Mouse (Mus musculus) cerebellum, postnatal 36 days (tissue): ENCODE results near the gene Uap1l1.

Experiments used
- DNase-seq, 2 experiments: peaks; one replicate each; pipeline ENCODE4 v3.0.0; 2021 to 2022; ENCODE audit warnings: mixed read lengths in 2 of 2

Uap1l1 gene

DNA sequence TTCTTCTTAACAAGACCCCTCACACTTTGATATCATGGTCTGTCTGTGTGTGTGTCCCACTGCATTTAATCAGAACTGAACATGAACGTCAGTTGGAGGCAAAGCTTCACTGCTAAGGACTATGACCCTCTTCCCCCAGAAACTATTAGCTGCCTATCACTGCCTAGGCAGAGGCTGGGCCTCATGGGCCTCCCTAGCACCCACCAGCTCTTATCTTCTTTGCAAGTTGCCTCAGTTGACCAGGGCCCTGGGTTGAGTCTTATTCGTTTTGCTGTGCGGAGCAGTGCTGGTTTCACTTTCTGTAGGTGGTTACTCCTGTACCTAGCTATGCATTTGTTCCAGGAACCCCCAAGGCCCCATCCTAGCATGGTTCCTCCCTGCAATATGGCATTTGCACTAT, 4.5 kb upstream of the Uap1l1 start:
- no peak for DNase-seq

DNA sequence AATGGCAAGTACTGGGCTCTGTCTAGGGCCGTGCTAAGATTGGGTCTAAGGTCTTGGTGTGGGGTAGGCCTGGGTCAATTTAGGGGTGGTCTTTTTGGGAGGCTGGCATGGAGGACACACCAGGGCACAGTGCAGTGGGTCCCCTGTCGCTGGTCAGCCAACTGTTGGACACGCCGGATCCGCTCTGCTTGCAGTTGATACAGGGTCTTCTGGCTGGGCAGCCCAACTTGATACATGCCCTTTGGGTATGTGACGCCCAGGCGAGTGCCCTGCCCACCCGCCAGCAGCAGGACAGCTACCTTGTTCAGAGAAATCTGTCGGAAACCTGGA, 756 bp downstream of the Uap1l1 start:
- DNase-seq, result no peak

DNA sequence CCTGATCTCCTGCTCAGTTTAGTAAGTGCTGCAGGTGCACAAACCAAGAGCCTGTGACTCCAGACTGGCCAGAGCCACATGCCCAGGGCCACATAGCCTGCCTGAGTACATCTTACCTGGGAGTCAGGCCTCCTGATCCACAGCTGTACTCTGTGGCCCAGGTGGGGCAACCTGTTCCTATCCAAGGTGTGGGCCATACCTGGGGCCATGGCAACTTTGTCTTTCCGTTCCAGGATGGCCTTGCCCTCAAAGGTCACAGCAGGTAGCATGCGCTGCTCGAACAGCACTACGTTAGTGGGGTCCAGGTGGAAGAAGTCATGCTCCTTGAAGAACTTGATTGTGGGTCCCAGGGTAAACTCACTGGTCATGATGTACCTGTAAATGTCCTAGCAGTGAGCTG, 1.2 kb downstream of the Uap1l1 start:
- no peak for DNase-seq

DNA sequence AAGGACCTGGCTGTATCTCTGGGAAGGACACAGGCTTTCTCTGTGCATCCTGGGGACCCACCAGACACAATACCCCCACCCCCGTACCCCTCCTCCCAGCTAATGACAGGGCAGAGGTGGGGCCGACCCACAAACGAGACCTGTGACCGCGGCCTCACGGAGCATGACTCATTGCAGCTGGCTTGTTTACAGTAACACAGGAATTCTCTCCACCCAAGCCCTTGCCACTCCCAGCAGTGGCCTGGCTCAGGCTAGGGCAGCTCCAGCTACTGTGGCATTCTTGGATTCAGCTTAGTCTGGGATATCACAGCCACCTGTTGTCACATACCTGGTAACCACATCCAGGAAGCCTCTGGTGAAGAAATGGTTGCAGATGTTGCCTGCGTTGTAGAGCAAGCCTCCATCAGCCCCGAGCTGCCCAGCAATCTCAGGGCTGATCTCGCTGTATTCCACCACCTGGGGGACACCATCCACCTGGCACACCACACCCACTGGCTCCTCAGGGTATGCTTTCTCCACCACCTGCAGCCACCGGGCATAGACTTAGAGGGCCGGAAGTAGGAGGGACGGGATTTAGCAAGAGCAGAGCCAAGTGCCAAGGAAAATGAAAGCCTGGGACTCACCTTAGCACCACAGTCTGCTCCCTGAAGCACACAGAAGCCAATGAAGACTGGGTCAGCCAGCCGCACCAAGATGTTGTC, 1.9 kb downstream of the Uap1l1 start:
- DNase-seq, result no peak

DNA sequence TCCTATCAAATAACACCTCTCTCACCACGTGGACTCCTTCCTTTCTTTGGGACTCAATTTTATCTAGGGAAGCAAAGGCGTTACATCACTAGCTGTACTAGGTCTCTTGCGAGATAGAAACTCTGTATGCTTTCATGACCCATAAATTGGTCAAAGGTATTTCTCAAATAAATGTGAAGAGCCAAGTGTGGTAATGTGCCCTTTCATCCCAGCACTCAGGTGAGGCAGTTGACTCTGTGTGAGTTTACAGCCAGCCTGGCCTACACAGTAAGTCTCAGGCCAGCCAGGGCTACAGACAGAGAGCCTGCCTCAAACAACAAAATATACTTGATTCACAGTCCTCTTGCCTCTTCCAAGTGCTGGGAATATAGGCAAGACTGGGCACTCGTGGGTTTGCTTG, 5.6 kb downstream of the Uap1l1 start:
- DNase-seq, result no peak

DNA sequence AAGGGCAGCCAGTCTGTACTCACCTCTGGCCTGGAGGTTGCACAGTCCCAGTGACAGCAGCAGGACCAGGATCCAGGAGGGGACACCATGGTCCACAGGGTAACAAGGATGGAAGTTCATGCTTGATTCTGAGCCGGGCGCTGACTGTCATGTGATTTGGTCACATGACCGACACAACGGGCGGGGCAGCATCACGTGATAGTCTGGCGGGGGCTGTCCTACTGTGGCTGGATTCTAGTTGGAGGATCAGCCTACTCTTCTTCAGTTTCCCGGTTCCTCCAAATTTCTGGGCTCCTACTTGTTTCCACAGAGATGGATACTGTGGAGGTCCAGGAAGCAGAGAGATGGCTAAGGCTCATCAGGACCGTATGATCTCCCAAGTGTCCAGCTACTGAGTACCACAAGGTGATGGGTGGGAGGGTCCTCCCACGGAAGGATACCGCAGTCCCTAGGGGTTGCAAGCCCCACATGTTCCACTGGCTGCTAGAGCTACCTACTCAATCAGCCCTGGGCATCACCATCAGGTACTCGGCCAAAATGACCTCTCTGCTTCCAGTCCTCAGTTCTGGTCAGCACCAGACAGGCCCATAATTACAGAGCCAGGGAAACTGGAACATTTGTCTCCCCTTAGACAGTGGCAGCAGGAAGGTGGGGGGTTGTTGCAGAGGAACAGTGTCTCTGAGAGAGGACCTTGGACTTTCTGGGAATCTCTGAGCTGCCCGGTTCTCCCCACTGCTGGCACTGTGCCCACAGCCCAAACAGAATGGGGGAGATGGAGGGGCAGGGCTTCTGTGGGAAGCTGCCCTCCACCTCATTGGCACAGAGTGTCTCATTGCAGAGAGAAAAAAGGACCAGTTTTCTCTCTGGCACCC, 9.0 kb downstream of the Uap1l1 start, which contains the start of gene Dpp7:
Gene Dpp7, minus strand, starts transcription at position 152 of the 872 bp plus-strand sequence.
- DNase-seq, result peak; percentile 87

DNA sequence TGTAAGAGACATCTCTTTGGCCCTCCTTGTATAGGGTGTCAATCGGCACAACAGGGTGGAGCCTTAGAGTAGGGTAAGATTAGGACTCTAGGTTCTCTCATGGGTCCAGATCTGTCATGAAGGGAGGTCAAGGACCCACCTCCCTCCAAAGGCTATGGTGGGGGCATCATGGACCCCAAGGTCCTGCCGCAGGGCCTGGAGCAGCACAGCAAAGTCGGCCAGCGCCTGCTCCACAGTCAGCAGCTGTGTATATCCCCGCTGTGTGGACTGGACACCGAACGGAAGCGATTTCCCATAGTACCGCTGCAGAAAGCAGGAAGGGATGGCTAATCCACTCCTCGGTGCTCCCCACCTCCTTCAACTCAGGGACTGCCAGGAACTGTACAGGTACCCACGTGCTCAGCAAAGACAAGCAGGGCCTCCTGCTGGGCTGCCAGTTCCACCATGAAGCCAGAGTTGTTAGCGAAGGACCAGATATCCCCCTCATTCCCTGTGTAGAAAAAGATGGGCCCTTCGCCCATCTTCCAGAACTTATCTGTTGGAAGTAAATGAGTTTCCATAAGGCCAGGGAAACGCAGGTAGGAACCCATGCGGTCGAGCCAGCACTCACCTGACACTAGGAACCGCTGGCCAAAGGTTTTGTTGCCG, 9.9 kb downstream of the Uap1l1 start:
- no peak for DNase-seq

DNA sequence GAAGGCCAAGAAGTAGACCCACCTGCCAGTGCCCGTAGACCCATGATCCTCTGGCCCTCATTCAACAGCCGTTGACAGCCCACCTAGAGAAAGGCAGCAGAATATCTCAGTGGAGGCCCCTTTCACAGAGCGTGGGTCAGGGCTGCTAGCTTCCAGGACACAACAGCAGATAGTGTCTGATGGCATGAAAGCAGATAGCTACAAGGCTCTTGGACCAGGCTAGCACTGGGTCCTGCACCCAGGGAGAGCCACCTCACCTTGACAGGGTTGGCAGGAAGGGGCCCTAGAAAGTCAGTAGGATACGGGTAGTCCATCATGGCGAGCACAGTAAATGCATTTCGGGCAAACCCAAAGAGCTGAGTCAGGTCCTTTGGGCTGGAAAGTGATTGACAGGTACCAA, 11.3 kb downstream of the Uap1l1 start:
- no peak for DNase-seq

DNA sequence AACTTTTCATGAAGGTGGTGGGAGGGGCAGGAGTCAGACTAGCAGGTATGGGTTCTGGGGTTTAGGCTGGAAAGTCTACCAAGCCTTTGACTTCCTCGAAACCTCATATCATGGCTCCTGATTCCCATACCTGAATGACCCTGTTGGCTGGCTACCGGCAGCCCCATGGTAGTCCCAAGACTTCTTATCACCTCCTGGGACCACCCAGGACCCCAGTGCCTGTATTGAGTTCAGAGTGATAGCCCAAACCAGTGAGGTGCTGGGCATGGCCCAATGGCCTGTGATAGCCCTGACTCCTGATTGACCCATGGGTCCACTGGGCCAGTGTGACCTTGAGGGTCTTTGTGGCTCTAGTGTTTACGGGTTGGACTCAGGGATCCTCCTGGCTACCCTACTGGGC, 14.8 kb downstream of the Uap1l1 start:
- no peak for DNase-seq

DNA sequence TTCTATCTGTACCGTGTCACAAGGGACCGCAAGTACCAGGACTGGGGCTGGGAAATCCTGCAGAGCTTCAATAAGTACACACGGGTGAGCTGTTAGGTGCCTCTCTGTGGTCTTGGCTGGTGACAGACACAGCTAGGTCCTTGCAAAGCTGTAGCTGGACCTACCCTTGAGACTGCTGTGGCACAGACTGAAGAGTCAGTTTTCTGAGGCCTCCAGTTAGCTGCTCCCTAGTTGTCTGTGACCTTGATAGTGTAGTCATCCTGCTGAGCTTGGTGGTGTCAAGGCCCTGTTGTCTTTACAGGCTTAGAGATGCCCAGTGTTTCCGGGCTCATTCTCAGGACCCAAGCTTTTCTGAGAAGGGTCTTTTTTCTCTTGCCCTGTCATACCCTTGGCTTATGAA, 16.0 kb downstream of the Uap1l1 start:
- no peak for DNase-seq

DNA sequence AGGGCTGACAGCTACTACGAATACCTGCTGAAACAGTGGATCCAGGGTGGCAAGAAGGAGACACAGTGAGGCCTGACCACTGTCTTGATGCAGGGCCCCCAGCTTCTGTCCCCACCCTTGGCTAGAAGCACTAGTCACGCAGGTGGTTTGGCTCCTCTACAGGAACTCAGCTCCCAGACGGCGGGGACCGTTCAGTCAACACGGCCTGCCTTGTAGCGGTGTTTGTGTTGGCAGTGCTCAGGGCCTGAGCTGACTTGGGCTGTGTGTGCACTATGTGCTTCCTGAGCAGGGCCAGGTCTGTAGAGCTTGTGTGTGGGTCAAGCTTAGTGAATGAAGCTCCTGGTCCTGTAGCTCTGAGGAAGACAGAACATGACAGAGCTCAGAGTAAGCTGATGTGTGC, 17.3 kb downstream of the Uap1l1 start:
- DNase-seq, result no peak

DNA sequence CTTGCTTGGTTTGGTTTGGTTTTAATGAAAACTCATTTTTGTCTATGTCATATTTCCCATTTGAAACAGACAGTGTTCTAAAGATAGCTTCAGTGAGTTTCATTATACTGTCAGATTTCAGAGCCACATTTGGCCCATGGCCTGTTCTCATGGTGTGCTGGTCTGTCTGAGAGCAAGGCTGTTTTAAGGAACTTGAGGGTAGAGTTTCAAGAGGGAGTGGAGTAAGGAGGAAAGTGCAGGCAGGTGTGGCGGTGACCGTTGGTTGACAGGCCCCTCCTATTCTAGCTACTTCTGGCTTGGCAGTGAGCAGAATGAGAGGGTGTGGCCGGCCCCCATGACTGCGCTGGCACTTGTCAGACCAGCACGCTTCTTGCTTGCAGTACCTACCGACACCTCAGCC, 27.2 kb downstream of the Uap1l1 start:
- DNase-seq, result no peak

DNA sequence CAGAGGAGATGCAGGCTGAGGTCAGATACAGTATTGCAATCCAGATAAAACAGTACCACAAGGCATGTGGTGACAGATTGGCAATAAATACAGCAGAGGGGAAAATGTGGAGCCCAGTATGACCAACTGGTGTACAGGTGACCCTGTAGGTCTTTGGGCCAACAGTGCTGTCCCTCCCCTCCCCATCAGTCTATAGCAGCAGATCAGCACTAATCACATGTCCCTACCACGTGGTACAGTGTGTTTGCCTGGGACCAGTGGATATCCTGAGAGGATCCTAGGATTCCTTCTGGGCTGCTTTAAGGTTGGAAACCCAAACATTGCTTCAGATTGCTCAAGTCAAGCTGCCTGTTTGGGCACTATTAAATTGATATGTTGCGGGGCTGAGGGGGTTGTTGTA, 31.9 kb downstream of the Uap1l1 start:
- DNase-seq, result no peak

DNA sequence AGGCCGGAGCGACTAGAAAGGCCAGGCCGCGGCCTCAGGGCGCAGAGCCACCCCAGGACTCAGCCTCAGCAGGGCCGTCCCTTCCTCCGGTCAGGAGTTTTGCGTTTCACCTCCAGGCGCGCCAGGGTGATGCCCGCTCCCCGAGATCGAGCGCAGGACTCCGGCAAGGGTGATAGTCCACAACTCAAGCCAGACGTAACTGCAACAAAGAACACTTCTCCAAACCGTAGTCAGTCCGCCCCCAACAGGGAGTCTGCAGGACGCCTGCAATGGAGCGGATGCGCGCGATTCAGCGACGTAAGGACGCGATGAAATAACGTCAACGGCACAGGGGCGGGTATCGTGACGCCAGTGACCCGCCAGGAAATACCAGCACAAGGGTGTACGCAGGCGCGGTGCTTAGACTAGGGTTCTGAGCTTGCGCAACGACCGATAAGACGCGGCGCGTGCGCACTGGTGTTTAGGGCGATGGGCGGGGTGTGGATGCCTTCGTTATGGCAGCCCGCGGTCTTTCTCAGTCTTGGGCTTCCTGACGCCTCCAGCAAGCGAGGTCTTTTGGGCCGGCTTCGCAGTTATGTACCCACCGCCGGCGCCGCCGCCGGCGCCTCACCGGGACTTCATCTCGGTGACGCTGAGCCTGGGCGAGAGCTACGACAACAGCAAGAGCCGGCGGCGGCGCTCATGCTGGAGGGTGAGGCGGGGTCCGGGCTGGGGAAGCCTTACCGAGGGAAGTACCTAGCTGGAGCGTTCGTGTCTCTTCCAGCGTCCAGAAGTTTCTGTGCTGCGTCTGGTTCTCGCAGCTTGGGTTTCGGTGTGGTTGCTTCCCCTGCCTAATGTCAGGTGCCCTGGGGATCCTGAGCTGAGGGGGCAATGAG, 33.0 kb downstream of the Uap1l1 start, which contains the start of gene Man1b1:
Gene Man1b1, plus strand, starts transcription at position 53 of the 875 bp plus-strand sequence.
- peak; percentile 99 for DNase-seq

DNA sequence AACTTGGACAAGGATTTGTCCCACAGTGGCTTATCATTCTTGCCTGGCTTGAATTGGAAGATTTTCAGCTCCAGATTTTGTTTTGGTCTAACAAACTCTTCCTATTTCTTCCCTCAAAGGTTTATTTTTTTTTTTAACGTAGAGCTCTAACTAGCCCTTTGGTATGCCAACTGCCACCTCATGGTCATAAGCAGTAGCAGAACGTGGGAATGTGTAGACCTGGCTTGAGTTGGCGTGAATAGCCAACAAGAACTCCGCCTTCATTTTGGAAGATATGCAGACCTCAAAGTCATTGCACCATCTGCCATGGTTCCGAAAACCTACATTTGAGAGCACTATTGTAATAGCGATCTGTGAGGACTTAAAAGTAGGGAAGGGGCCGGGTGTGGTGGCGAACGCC, 34.0 kb downstream of the Uap1l1 start:
- DNase-seq, result peak in 1 of 2 experiments; percentile 12

DNA sequence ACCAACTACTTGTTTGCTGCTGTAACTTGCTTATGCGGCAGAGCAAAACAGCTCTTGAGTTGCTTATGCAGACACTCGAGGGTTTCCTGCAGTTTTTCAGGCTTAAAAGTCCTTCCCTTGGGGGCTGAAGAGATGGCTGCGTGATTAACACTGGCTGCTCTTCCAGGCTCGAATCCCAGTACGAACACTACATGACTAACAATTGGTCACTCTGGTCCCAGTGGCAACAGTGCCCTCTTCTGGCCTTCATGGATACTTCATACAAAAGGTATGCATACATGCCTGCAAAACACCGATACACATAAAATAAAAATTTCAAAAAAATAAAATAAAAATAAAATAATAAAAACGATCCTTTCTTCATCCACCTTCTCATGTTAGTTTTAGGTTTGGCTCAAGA, 37.0 kb downstream of the Uap1l1 start:
- peak; percentile 46 to 74 for DNase-seq

DNA sequence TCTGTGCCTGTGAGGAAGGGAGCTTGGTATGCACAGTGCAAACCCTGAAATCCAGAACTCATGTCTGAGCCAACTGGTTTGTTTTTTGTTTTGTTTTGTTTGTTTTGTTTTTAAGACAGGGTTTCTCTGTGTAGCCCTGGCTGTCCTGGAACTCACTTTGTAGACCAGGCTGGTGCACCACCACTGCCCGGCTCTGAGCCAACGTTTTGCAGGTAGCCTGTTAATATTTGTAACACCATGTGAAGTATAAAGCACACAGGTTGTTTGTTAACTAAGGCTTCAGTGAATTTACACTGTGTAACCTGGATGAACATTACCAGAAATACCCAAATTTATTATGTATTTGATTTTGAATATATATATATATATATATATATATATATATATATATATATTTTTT, 39.4 kb downstream of the Uap1l1 start:
- no peak for DNase-seq

DNA sequence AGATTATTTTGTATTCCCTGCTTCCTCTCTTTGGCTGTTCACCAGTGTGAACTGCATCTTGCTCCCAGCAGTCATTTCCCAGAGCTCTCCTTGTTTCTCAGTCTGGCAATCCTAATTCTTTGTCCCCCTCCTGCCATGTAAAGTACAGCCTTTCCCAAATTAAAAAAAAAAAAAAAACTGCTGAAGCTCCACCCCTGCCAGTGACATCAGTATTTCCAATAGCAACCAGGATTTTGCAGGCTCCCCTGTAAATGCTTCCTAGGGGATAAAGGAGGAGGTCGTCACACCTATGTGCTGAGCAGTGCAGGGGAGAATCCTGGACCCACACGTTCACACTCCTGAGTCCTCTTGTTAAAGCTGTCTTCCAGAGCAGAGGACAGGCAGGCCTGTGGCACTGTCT, 45.4 kb downstream of the Uap1l1 start:
- DNase-seq, result no peak

DNA sequence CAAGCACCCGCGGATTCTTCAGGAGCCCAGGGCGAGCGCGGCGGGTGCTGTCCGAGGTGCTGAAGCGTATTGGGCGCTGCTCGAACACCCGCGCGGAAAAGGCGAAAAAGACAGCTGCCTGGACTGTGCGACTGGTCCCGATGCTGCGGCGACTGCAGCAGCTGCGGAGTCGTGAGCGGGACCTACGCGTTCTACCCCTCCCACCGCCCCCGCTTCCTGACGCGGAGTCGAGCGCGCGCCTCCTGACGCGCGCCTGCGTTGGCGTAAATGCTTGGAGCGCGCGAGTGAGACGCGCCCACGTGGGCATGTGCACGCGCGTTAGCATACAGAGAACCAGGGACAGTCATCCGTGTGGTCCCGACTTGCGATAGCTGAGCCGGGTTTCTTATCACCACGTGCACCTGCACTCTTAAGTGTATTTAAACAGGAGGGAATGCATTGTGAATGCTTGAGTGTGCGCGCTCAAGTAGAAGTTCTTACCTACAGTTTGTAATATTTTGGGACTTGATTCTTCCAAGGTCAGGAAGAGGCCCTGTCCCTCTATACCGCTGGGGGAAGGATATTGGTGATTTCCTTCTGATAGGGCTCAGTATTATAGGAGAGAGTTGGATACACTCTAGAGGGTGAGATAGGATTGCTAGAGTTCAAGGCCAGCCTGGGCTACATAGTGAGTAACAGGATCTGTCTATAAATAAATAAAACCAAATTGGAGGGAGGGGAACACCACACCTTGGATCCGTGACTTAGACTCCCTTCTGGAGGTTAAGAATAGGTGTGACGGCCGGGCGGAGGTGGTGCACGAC, 46.3 kb downstream of the Uap1l1 start, which contains the start of gene Grin1:
Gene Grin1, minus strand, starts transcription at position 217 of the 803 bp plus-strand sequence.
- DNase-seq, result peak; percentile 87 to 90

DNA sequence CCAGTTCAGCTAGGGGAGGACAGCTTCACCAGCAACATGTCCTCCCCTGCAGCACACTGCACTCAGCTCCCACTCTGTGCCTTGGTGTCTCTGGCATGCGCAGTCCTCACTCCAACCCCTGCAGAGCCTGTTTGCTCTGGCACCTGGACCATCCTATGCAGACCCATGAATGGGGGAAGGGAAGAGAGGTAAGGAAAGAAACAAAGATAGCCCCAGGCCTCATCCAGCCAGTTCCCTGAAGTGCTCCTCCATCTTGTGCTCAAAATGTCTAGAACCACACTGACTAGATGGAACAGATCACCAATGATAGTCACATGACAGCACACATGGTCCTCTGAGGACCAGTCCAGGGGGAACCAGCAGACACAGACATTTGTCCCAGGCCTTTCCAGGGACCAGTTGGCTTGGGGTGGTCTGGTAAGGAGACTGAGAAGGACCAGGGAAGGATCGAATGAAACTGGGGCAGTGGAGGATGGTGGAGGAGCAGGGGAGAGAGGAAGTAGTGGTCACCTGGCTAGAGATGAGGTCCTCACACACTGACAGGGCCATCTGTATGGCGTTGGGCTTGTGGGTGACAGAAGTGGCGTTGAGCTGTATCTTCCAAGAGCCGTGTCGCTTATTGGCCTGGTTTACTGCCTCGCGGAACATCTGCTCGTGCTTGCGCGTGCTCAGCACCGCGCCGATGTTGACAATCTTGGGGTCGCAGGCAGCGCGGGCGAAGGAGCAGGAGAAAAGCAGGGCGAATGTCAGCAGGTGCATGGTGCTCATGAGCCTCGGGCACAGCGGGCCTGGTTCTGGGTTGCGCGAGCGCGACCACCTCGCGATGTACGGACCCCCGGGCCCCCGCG, 47.1 kb downstream of the Uap1l1 start:
- peak; percentile 64 to 70 for DNase-seq

DNA sequence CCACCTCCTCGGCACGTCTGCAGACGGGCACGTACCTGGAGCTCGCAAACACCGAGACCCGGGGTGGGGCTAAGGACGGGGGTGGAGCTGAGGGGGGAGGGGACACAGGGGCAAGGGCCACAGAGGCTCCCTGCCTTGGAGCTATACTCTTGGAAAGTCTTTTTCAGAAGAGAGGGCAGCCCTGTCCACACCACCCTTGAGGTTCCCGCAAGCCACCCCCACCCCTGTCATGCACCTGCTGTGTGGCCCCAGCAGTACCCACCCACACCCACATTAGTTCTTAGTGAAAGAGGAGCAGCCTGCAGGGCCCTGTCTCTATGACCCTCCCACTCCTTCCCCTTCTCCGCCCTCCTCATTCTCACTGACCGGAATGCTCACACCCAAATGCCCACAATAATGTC, 54.0 kb downstream of the Uap1l1 start:
- no peak for DNase-seq
